Mouse (Mus musculus) liver, adult (tissue): ENCODE results near the gene Ccl21b.
"Not testable (repeated sequence)": the region's sequence is repeated elsewhere in the genome, so short reads cannot be mapped to it uniquely, and the experiment has no call there.

ENCODE experiments used
- GATA4 ChIP-seq: IDR thresholded peaks from 2 replicates; pipeline ENCODE4 v1.6.1; 2014; ENCODE audit warnings: mild to moderate bottlenecking, low read length; ENCODE audit not compliant: insufficient replicate concordance

The Ccl21b gene

DNA sequence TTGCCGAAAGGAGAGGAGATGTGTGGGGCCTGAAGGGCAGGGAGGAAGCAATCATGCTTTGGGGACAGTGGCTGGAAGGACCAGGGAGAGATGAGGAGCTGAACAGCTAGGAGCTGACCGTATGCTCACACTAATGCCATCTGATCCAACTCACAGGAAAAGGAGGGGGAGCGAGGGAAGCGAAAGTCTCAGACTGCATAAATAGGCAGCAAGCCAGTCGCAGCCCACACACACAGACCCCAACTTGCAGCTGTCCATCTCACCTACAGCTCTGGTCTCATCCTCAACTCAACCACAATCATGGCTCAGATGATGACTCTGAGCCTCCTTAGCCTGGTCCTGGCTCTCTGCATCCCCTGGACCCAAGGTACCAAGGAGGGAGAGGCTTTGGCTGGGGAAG, at the start of gene Ccl21b:
TSS of gene Ccl21b (plus strand) at position 301 of the 400 bp plus-strand sequence.
- TF ChIP-seq GATA4, result not testable (repeated sequence)

DNA sequence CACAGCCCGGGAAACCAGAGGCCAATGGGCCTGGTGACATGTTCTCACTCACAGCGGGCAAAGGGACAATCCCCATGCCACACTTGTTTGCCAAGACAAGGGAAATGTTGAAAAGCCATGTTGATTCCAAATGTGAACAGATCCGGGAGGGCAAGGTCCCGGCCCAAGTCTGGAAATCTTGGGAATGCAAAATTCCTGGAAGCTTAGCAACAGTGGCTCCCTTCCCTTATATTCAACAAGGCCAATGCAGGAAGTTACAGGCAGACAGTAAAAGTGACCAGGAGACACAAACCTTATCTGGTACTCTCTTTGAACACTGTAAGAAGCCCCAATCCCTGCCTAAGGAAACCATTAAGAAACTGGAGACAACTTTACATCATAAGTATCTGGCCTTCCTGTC, 15.2 kb upstream of the Ccl21b start, which contains the start of gene Gm10600:
TSS of gene Gm10600 (plus strand) at position 301 of the 400 bp plus-strand sequence.
- not testable (repeated sequence) for TF ChIP-seq GATA4

DNA sequence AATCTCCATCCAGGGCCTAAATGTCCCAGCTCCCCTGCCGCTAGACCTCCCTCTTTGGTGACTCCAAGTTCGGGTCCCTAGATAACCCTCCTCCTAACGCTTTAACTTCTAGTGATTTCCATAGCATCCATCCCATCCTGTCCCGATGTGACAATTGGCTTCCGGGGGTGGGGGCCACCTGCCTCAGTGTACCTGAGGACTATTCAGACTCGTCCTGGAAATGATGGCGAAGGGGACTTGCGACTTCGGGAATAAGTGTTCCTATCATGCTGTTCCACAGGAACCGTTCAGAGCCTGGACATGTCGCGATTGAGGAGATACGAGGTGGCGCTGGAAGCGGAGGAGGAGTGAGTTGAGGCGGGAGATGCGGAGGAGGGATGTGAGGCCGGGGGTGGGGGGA, 38.4 kb downstream of the Ccl21b start, which contains the start of gene Gm21953:
TSS of gene Gm21953 (plus strand) at position 301 of the 400 bp plus-strand sequence.
- not testable (repeated sequence) for TF ChIP-seq GATA4
